Mouse (Mus musculus) brain, embryonic 14.5 days (tissue): Measurements from ENCODE around the gene Cnot10. TPM values are rescaled to one million over a fixed set of nuclear protein-coding genes. Genes with fewer than 3 reads are reported as not detected.

ENCODE experiments used
- DNase-seq: peaks from one replicate; pipeline ENCODE4 v3.0.0-alpha.2; 2011; ENCODE audit warnings: low read depth
- CTCF ChIP-seq: fragments of 200-500 bp; IDR thresholded peaks from 2 replicates; pipeline ENCODE4 v1.5.1; 2012; ENCODE audit warnings: inconsistent platforms, mild to moderate bottlenecking, moderate library complexity, borderline replicate concordance; ENCODE audit not compliant: insufficient read depth, insufficient read length; ENCODE audit errors: extremely low read depth
- POLR2A ChIP-seq: fragments of 200-500 bp; IDR thresholded peaks from 2 replicates; pipeline ENCODE4 v1.6.1; 2012; ENCODE audit warnings: mild to moderate bottlenecking, inconsistent platforms, borderline replicate concordance; ENCODE audit not compliant: poor library complexity, insufficient read depth, insufficient read length, severe bottlenecking; ENCODE audit errors: extremely low read depth
- polyA plus RNA-seq: library from polyadenylated mRNA; depleted of rRNA; stranded (reverse); fragments of >200 nt; gene quantifications from 2 replicates; pipeline ENCODE4 v1.2.3, GENCODE M21; 2012

Gene Cnot10
- polyA plus RNA-seq, 1 experiment = 64.4 TPM

DNA sequence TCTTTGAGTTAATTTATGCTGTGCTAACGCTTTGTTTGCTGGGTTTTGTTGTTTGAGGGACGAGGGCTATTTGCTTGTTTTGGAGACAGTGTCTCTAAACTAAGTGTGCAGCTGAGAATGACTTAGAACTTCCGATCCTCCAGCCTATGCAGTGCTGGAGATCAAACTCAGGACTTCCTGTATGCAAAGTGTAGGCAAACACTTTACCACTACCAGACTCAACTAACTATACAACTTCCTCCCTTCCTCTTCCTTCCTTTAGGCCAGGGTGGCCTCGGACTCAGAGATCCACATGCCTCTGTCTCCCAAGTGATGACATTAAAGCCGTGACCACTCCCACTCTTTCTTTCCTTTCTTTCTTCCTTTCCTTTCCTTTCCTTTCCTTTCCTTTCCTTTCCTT, 66.5 kb downstream of the Cnot10 start:
- TF ChIP-seq POLR2A (no peak), CTCF (no peak)

DNA sequence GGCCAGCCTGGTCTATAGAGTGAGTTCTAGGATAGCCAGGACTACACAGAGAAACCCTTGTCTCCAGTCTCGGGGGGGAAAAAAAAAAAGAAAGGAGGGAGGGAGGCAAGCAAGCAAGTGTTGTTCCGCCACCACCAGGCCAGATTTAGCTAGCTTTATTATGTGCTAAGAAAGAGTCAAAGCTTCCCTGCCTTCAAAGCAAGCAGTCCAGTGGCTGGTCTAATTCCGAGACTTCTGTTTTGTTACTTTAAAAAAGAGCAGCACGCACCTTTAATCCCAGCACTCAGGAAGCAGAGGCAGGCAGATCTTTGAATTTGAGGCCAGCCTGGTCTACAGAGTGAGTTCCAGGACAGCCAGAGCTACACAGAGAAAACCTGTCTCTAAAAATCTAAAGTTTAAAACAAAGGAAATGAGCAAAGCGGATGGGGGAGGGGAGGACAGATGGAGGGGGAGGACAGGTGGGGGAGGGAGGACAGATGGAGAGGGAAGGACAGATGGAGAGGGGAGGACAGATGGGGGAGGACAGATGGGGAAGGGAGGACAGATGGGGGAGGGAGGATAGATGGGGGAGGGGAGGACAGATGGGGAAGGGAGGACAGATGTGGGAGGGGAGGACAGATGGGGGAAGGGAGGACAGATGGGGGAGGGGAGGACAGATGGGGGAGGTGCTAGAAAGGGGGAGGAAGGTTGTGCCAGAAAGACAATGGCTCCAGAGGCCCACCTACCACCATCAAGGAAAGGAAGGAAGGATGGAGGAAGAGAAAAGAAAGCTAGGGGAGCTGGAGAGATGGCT, 71.1 kb downstream of the Cnot10 start:
- no peak for DNase-seq
- TF ChIP-seq CTCF = no peak
- no peak for TF ChIP-seq POLR2A

More for the DNA sequence above, 66.5 kb downstream of the Cnot10 start:
- no peak for DNase-seq

DNA sequence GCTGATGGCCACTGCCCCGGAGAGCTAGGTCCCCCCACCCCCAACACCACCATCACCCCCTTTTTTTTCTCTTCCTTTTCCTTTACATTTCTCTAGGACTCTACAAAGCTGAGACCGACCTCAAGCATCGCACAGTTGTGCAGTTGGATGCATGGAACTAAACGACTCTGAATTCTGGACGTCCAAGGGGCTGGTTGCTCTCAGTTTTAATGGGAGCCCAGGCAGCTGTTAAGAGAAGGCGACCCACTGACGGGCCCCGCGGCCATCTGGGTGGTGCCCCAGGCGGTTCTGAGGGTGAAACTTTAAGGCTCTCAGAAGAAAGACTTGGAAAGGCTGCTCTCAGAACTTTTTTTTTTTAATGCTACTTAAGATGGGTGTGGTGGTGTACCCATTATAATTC, 75.3 kb downstream of the Cnot10 start:
- DNase-seq = no peak
- TF ChIP-seq POLR2A (no peak), CTCF (no peak)

DNA sequence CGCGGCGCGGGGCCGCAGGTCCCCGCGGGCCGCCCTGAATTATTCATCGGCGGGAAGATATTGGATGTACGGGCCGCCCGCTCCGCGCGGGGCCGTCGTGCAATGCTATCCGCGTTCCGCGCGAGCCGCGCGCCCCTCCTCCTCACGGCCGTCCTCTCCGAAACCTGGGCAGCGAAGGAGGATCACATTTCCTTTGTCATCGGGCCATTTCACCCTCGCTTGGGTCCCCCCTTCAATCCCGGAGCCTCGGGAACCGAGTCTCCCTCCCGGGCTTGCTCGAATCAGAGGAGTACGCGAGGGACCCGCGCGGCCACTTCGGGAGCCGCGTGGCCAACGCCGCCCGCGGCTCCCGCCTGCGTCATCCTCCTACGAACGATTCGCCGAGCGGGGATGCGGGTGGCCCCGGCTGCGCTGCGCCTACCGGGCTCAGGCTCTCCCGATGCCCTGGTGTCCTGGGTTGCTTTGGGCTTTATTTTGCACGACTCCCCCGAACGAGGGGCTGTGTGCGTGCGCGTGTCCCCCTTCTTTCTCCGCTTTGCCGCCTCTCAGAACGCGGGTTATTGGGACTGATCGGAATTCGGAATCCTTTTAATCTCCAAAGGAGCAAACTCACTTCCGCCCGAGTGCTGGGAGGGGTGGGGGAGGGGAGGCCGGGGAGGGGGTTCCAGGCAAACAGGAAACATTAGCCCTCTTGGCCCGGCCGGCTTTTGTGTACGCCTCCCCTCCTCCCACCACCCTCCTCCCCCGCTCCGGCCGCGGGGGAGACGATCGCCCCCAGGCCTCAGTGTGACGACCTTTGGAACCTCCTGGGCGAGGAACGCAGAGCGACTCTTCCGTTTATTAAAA, 76.0 kb downstream of the Cnot10 start, which contains the start of gene Trim71:
Gene Trim71 (minus strand): TSS at position 609 of the 846 bp plus-strand sequence.
- TF ChIP-seq POLR2A (0 out of 2 replicates have a peak, but pooled peaks have one; percentile 17), CTCF (no peak)

DNA sequence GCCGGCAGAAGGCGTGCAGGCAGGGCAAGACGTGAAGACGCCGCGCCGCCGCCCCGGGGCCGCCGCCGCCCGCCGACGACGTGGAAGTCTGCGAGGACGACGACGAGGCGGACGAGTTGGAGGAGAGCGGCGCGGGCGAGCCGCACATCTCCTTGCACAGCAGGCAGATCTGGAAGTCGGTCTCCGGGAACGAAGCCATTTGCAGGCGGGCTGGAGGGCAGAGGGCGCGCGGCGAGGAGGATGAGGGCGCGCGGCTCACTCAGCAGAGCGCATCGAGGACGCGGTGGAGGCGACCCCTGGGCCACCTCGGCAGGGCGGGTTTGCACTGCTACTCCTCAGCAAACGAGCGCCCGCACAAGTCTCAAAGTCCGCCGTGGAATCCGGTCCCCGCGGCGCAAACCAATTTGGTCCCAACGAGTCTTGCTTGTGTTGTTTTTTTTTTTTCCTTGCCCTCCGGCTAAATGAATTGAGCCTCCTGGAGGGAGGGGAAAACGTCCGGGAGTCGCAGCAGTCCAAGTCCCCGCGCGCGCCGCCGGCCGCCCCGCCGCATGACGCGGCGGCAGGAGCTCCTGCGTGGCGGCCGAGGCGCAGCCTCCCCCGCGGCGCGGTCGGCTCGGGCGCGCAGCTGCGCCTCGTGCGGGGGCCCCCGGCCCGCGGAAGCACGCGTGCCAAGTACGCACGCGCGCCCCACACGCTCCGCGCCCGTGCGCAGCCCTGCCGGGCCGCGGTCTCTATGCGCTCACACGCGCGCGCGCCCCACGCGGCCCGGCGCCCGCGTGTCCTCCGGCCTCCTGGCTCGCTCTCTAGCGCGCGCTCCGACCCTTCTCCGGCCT, 76.8 kb downstream of the Cnot10 start:
- TF ChIP-seq POLR2A (0 out of 2 replicates have a peak, but pooled peaks have one; percentile 20), CTCF (no peak)
- DNase-seq = peak; percentile 52

More for the DNA sequence above, 76.0 kb downstream of the Cnot10 start, which contains the start of gene Trim71:
- peak; percentile 53 for DNase-seq

DNA sequence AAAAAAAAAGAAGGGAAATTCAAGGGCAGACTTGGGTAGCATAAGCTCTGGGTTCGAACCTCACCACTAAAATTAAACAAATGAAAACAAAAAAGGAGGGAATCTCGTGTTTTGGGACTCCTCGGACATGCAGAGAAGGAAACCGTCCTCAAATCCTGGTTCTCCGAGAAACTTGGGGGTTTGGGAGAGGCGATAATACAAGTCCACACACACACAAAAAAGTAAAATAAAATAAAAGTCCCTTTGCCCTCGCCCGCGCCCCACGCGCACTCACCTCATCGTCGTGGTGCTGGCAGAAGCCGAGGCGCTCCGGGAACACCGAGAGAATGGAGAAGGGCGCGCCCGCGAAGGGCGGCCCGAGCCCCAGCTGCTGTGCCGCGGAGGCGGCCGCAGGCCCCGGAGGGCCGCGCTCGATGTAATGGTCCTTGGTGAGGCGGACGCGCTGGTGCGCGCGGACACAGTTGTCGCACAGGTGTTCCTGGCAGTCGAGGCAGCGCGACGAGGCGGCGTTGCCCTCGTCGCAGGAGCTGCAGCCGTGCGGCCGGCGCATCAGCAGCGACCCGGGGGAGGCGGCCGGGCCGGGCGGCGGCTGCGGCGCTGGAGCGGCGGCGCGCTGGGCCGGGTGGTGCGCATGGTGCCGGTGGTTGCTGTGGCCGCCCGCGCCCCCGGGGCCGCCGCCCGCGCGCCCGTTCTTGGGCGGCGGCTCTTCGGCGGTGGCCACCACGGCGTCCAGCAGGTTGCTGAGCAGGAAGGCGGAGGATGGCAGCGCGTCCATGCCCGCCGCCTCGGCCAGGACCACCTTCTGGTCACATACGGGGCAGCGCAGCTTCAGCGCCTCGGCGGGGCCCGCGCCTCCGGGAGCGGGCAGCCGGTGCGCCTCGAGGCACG, 77.7 kb downstream of the Cnot10 start:
- TF ChIP-seq POLR2A (no peak), CTCF (no peak)
- no peak for DNase-seq

DNA sequence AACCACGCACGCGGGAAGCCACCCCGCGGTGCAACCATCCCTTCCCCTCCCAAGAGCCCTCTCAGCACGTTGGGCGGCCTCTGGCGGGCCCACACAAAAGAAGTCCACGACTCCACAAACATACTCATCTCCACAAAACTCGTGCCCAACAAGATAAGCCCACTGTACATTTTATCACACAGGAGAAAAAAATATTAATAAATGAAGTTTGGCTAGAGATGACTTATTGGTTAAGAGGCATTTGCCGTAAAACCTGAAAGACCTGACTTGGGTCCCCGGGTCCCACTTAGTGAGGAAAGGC, 78.4 kb downstream of the Cnot10 start:
- no peak for DNase-seq
- TF ChIP-seq POLR2A (no peak), CTCF (no peak)

DNA sequence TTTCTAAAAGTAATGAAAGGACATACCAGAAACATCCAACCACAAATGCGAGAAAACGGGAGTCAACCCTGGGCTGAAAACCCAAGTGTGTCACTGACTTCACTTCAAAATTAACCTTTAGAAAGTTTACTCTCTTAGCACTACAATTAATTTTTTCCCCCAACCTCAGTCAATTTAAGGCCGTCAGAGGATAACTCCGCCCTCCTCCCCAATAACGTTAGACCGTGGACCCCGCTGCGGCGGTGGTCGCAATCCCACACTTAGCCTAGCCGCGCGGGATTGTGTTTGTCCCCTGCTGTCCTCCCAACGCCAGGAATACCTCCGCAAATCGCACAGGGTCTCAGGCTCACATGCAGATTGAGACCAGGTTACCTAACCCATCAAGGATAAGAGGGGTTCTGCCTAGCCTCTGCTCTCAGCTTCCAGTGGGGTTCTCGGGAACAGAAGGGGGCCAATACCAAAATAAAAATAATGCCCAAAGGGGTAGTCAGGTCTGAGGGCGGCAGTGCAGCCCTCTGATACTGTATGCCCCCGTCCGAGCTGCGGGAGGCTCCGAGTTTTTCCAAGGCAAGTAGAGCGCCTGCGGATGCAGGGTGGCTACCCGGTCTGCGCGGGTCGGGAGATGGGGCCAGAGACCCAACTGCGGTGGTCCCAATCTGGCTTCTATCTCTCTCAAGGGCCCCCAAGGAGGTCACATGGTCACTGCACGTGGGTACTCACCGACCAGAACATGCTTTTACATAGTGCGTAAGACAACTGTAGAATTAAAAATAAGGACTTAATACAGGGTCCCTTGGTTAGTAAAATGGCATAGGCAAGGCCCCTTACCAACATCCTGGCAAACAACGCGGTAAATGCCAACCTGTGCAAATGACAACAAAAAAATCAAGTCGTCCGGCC, 79.0 kb downstream of the Cnot10 start:
- DNase-seq = no peak
- TF ChIP-seq POLR2A = no peak
- TF ChIP-seq CTCF = no peak

DNA sequence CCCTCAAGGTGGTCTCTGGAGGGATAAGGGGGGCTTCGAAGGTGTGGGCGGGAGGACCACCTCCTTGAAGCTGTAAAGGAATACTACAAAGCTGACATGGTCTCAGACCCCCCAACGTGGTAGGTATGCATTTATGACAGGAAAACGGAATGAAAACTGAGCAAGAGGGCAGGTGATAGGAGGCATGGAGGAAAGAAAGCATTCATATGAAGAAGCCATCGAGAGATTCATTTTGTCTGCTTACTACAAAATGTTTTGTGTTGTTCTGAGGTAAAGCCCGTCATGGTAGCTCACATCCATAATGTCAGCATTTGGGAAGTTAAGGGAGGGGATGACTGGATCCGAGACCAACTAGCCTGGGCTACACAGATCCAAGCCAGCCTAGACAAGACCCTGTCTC, 79.8 kb downstream of the Cnot10 start:
- no peak for DNase-seq
- no peak for TF ChIP-seq CTCF
- no peak for TF ChIP-seq POLR2A
